Mouse (Mus musculus) limb, embryonic 11.5 days (tissue): ENCODE results near the gene Mdga2. TPM values are rescaled to one million over a fixed set of nuclear protein-coding genes. Genes with fewer than 3 reads are reported as not detected.

Experiments
- ATAC-seq: fragments of 200-750 bp; cut with Nextera tagmentation; 2 replicates; pipeline ENCODE4 v1.8.0; 2017; ENCODE audit warnings: low read depth; ENCODE audit not compliant: insufficient number of reproducible peaks, low FRiP score, low TSS enrichment
- DNase-seq: peaks from one replicate; pipeline ENCODE4 v3.0.0-alpha.2; 2015; ENCODE audit warnings: low spot score
- H3K27ac ChIP-seq: fragments of 300-500 bp; sonication (generic); replicated peaks from 2 replicates; pipeline ENCODE4 v1.5.1; 2014; ENCODE audit warnings: low read depth, mild to moderate bottlenecking, low read length
- H3K27me3 ChIP-seq: fragments of 300-500 bp; sonication (generic); 2 replicates; pipeline ENCODE4 v1.6.1; 2014; ENCODE audit warnings: mild to moderate bottlenecking, low read length, mixed read lengths; ENCODE audit not compliant: control insufficient read depth, insufficient read depth
- H3K36me3 ChIP-seq: fragments of 300-500 bp; sonication (generic); 2 replicates; pipeline ENCODE4 v1.6.1; 2014; ENCODE audit warnings: mild to moderate bottlenecking, low read length, moderate library complexity, mixed read lengths; ENCODE audit not compliant: control insufficient read depth, insufficient read depth
- H3K4me1 ChIP-seq: fragments of 300-500 bp; sonication (generic); 2 replicates; pipeline ENCODE4 v1.6.1; 2014; ENCODE audit warnings: low read length, mixed read lengths; ENCODE audit not compliant: control insufficient read depth, insufficient read depth
- H3K4me2 ChIP-seq: fragments of 300-500 bp; sonication (generic); 2 replicates; pipeline ENCODE4 v1.6.1; 2014; ENCODE audit warnings: low read depth, mild to moderate bottlenecking, moderate library complexity; ENCODE audit not compliant: severe bottlenecking
- H3K4me3 ChIP-seq: fragments of 300-500 bp; sonication (generic); 2 replicates; pipeline ENCODE4 v1.5.1; 2014; ENCODE audit warnings: low read depth, low read length
- H3K9ac ChIP-seq: fragments of 300-500 bp; sonication (generic); 2 replicates; pipeline ENCODE4 v1.6.1; 2014; ENCODE audit warnings: mild to moderate bottlenecking, low read length
- H3K9me3 ChIP-seq: fragments of 300-500 bp; sonication (generic); 2 replicates; pipeline ENCODE4 v1.6.1; 2016; ENCODE audit warnings: low read length; ENCODE audit not compliant: control insufficient read depth
- WGBS: fragments of 180-500 bp; shearing (Covaris S2); extraction: QIAGEN DNeasy Blood & Tissue Kit; methylation state at CpG from one replicate; pipeline ENCODE4 v1.1.7; 2014; 5-methylcytosine and 5-hydroxymethylcytosine counted together
- polyA plus RNA-seq: library from polyadenylated mRNA; unstranded; fragments of >200 nt; fragmentation: Nextera tagmentation; extraction: Ambion mirVana; gene quantifications from 2 replicates; pipeline ENCODE4 v1.2.1, GENCODE M21; 2014

Mdga2 gene
- polyA plus RNA-seq, 1 experiment from 2014 or later = 0.48 TPM

DNA sequence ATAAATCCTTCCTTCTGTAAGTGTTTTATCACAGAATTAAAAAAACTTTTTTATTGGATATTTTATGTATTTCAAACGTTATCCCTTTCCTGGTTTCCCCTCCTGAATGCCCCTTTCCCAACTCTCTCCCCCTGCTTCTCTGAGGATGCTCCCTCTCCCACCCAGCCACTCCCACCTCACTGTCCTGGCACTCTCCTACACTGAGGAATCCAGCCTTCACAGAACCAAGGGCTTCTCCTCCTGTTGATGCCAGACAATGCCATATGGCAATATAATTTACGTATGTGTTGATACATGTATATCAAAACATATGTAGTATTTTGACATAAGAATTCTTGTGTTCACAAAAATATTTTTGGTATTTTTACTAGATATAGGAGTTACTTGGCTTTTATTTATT is 779.0 kb downstream of the Mdga2 start:
- DNase-seq (no peak), ATAC-seq (no peak)
- 75% methylated on average over 2 of the region's 2 CpGs for WGBS
- no peak overlapping the region for H3K27ac ChIP-seq
- no peak overlapping the region for H3K4me3 ChIP-seq
- no peak overlapping the region for H3K4me2 ChIP-seq
- no peaks in the 10 kb centered on the region for H3K27me3 ChIP-seq
- H3K9me3 ChIP-seq = no peaks in the 10 kb centered on the region
- no peak overlapping the region for H3K9ac ChIP-seq
- no peaks in the 10 kb centered on the region for H3K36me3 ChIP-seq
- no peaks in the 10 kb centered on the region for H3K4me1 ChIP-seq
